Mouse (Mus musculus): Measurements from ENCODE around the gene Zfp629.

GRCm38 (mm10) chr7:127560580-127560979 lies 55.0 kb downstream of the Zfp629 start:
- TF ChIP-seq CTCF (conservative IDR thresholded peaks at IDR 0.05; ENCODE audit: low read length) (no peak), NANOG (IDR thresholded peaks at IDR 0.05; ENCODE audit: borderline replicate concordance, low read length) (no peak), POU5F1 (IDR thresholded peaks at IDR 0.05; ENCODE audit: borderline replicate concordance, low read length) (no peak)

Data from E14TG2a.4 (cell line).